Mouse (Mus musculus): ENCODE results near the gene Ap3b1.

Ap3b1 gene

GRCm38 (mm10) chr13:94577177-94577540 lies 218.4 kb downstream of the Ap3b1 start:
- DNase-seq (ENCODE audit: low read depth, low spot score), result no peak

GRCm38 (mm10) chr13:94595289-94595688 lies 236.5 kb downstream of the Ap3b1 start:
- DNase-seq (ENCODE audit: low read depth, low spot score), result peak; percentile 20

- DNase-seq (ENCODE audit: low read depth, low spot score), result peak; percentile 19
Observed at GRCm38 (mm10) chr13:94595701-94596361, 237.1 kb downstream of the Ap3b1 start.

GRCm38 (mm10) chr13:94596386-94597033 lies 237.8 kb downstream of the Ap3b1 start:
- DNase-seq (ENCODE audit: low read depth, low spot score), result peak; percentile 16

- DNase-seq (ENCODE audit: low read depth, low spot score), result peak; percentile 82
Observed at GRCm38 (mm10) chr13:94599718-94600117, 241.0 kb downstream of the Ap3b1 start.

GRCm38 (mm10) chr13:94607035-94607860 lies 248.5 kb downstream of the Ap3b1 start:
- no peak for DNase-seq (ENCODE audit: low read depth, low spot score)

- no peak for DNase-seq (ENCODE audit: low read depth, low spot score)
Observed at GRCm38 (mm10) chr13:94607861-94608223, 249.1 kb downstream of the Ap3b1 start.

- DNase-seq (ENCODE audit: low read depth, low spot score), result no peak
Observed at GRCm38 (mm10) chr13:94608420-94608831, 249.7 kb downstream of the Ap3b1 start.

- DNase-seq (ENCODE audit: low read depth, low spot score), result no peak
Observed at GRCm38 (mm10) chr13:94608947-94609346, 250.2 kb downstream of the Ap3b1 start.
